Mouse (Mus musculus) adrenal gland (tissue): ENCODE results near the gene Nhlrc4.

Experiments
- intact Hi-C: fragments of 180-260 bp; cut with DNase I; formaldehyde crosslinking; loops from one replicate; pipeline ENCODE4 v1.15.1; 2025

Gene Nhlrc4

DNA sequence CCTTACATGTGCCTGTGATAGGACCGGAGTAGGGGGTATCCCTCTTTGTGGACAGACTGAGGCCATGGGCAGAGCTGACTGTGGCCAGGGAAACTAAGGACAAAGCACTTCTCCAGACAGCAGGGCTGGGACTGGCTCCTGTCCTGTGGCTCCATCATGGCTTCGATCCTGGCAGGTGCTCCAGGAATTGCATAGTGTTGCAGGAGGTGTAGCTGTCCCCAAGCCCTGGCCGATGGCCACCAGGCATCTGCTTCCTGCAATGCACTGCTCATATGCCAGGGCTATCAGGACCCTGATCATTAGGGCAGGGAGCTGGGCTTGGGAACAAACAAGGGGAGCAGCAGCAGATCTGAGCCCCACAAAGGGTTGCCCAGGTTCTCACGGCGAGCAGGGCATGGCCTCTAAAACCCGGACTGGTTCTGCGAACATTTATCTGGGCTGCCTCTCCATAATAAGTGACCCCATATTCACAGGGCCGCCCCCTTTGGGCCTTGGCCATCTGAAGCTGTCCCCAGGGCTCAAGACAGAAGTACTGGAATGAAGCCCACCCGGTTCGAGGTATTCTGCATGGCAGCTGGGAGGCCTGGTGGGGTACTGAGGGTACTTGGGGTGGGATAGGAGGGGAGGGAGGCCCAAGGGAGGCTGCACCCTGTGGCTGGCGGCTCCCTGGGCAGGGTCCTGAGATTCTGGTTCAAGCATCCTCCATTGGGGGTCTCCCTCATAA, 14.2 kb upstream of the Nhlrc4 start:
- intact Hi-C loops, result no loop called here

GRCm38 (mm10) chr17:25957586-25958051, 12.9 kb upstream of the Nhlrc4 start:
- intact Hi-C loops, result no loop called here

GRCm38 (mm10) chr17:25956631-25957030, 11.9 kb upstream of the Nhlrc4 start:
- intact Hi-C loops, result no loop called here

DNA sequence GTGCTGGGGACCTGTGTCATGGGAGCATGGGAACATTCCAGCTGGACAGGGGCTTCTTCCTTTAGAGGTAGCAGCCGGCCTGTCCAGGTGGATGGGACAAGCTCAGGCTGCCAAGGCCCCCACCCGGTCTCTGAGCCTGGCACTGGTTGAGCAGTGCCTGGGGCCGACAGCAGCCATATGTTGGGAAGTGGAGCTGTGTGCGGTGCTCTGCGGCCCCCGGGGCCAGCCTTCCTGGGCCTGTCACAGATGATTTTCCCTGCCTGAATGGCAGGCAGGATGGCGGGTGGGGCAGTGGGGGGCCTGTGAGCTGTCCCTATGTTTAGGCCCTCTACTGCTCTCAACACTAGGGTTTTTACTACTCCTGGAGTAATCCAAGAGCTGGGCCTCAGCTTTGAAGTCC, 11.4 kb upstream of the Nhlrc4 start:
- intact Hi-C loops, result no loop called here

- intact Hi-C loops, result no loop called here
Measured at GRCm38 (mm10) chr17:25955736-25956135, 11.0 kb upstream of the Nhlrc4 start.

GRCm38 (mm10) chr17:25954671-25955070, 9.9 kb upstream of the Nhlrc4 start:
- intact Hi-C loops, result no loop called here

DNA sequence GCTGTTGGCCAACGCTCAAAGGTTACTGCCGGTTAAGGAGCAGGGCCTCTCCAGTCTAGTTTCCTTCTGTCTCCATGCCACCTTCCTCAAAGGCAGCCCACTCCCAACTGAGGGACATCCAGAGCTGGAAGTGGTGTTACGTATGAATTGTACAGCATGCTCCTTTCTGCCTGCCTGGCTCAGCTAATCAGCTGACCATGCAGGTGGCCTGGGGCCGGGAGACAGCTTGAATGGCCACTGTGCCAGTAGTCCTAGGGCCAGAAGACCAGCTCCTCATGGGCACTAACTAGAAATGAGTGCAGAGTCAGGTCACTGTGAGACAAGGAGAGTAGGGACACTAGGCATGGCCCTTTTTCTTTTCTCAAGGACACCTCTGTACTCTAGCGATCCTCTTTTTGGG, 8.4 kb upstream of the Nhlrc4 start:
- intact Hi-C loops, result no loop called here

- intact Hi-C loops, result no loop called here
Measured at GRCm38 (mm10) chr17:25951803-25952623, 7.3 kb upstream of the Nhlrc4 start, which contains the start of gene A930017K11Rik. A930017K11Rik (minus strand) TSS chr17:25952565.

- intact Hi-C loops, result no loop called here
Measured at GRCm38 (mm10) chr17:25951225-25951802, 6.6 kb upstream of the Nhlrc4 start.

DNA sequence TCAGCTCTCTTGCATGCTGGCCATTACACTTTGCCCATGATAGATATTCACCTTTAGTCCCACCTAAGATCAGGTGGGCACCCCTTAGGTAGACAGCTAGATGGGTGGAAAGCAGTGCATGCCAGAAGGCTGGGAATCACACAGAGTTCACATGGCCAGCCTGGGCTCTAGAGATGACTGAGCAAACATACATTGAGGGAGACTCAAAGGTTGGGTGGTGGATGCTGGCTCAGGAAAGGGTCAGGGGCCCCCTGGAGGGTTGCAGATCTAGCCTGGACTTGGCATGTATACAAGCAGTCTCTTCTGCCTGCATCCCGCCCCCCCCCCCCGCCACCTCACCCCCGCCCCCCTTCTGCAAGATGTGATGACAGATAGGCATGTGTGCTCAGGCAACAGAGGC, 5.9 kb upstream of the Nhlrc4 start:
- intact Hi-C loops, result no loop called here

DNA sequence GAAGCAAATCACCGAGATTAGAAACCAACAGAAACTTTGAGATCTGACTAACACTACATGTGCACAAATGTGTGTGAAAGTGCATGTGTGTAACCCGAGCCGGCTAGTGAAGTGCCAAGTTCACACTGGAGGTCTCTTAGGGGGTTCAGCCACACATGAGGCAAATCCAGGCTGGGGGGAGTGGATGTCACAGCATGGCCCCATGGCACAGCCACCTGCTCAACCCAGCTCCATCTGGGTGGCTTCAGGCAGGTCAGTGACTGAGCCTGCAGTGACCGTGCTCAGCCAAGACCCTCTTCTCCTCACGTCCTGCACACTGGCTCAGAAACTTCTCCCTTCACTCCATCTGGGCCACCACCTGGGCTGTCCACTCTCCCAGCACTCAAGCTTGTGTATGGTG, 5.2 kb upstream of the Nhlrc4 start:
- intact Hi-C loops, result no loop called here

GRCm38 (mm10) chr17:25948051-25948450, 3.3 kb upstream of the Nhlrc4 start:
- intact Hi-C loops, result no loop called here

- intact Hi-C loops, result no loop called here
Measured at GRCm38 (mm10) chr17:25947576-25947975, 2.8 kb upstream of the Nhlrc4 start.

- intact Hi-C loops, result no loop called here
Measured at GRCm38 (mm10) chr17:25946891-25947290, 2.1 kb upstream of the Nhlrc4 start.

GRCm38 (mm10) chr17:25946349-25946748, 1.6 kb upstream of the Nhlrc4 start:
- intact Hi-C loops, result no loop called here

DNA sequence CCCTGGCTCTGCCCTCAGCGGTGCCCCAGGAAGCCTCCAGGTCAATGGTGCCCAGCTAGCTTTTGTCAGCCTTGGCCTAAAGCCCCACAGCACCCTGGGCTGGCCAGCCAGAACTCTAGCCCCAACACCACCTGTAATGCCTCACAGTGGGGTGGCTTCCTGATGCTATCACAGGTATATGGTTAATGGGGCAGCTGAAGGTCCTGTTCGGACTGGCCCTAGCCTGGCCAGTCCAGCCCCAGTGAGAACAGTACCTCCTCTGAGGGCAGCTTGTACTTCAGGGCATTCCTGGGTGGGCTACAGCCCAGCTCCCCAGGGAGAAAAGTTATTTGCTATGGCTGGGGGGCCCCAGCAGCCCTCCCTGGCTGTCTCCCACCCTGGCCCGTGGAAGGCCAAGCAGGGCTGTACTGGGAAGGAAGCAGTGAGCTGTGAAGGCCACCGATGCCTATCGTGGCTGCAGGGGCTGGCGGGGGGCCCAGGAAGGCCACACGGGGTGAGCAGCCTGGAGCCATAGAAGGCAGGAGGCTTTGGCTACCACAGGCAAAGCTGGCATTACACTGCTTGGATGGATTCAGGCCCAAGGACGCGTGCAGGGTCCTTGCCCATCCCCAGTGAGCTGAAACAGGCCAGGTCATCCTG, 875 bp upstream of the Nhlrc4 start:
- intact Hi-C loops, result no loop called here

GRCm38 (mm10) chr17:25943769-25944168, 992 bp downstream of the Nhlrc4 start:
- intact Hi-C loops, result no loop called here

DNA sequence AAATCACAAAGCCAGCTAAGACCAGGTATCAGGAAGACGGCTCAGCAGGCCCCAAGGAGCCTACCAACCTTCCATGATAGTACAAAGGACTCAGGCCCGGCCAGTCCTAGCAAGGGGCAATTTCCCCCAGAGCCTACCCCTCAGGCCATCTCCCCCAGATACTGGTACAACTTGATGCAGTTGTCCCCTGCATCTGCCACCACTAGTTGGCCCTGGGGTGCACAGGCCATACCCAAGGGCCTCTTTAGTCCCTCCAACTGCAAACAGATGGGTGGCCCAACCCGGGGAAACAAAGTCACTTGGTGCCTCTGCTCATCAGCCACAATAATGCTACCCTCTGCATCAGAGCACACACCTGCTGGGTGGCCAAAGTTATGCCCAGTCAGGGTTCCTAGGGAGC, 1.5 kb downstream of the Nhlrc4 start:
- intact Hi-C loops, result no loop called here

DNA sequence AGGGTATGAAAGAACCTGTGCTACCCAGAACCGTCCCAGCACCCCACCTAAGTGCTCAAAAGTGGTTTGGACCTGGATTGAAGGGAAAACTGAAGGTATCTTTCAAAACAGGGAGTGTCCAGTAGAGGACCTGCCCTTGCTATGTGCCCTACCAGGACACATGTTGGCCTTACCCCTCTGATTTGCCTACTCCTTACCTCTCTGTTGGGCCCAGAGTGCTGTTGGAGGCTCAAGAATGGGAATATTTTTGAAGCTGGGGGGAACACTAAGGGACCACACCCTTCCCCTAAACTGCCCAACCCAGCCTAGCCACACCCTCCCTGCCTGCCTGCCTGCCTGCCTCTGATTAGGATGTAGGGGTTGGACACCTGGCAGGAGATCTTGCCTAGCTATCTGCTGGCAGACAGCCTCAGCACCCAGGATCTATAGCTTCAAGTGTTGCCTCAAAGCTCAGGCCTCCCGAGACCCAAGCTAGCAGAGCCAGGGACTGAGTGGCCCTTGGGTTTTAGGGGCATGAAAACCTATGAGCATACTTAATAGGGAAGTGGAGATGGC, 2.1 kb downstream of the Nhlrc4 start:
- intact Hi-C loops, result no loop called here

- intact Hi-C loops, result no loop called here
Measured at GRCm38 (mm10) chr17:25941511-25942241, 3.1 kb downstream of the Nhlrc4 start.

- intact Hi-C loops, result no loop called here
Measured at GRCm38 (mm10) chr17:25934526-25934925, 10.2 kb downstream of the Nhlrc4 start.
